Mouse (Mus musculus): Measurements from ENCODE around the gene Gm49383.
A peak's percentile ranks its signal among the peaks of the same experiment; 100 is the strongest.

The Gm49383 gene

DNA sequence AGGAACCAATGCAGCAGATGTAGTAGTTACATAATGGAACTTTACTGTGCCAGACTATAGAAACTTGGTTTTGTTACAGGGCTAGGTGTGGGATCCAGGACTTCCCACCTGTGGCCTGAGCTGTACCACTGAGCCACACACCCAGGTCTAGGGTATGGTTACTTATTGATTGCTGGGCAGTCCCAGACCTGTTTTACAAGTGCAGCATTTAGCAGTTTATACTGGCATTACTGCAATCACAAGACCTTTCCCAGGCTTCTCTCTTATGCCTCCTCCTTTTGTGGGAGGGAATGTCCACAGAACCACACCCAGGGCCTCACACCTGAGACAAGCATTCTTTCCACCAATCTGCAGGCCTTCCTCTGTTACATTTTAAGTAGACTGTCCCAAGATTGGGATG lies 2.1 kb upstream of the Gm49383 start:
- DNase-seq, result peak; percentile 51

DNA sequence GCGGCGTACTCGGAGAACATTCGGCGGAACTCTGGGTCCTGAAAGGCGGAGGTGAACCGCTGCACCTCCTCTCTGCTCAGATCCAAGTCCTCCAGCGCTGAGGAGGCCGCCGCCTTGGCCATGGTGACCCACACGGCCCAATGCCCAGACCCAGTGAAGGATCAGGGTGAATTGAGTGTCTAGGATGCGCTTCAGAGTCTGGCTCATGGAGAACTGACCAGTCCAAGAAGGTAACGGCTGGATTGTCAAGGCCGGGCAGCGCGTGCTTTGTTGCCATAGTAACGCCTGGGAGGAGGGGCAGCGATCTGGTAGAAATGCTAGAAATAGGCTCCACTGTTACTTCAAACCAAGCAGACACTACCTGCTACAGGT lies 1.2 kb upstream of the Gm49383 start, which contains the start of gene Dnaaf2:
Gene Dnaaf2, minus strand, starts transcription at position 266 of the 372 bp plus-strand sequence.
- DNase-seq, result peak; percentile 96

DNA sequence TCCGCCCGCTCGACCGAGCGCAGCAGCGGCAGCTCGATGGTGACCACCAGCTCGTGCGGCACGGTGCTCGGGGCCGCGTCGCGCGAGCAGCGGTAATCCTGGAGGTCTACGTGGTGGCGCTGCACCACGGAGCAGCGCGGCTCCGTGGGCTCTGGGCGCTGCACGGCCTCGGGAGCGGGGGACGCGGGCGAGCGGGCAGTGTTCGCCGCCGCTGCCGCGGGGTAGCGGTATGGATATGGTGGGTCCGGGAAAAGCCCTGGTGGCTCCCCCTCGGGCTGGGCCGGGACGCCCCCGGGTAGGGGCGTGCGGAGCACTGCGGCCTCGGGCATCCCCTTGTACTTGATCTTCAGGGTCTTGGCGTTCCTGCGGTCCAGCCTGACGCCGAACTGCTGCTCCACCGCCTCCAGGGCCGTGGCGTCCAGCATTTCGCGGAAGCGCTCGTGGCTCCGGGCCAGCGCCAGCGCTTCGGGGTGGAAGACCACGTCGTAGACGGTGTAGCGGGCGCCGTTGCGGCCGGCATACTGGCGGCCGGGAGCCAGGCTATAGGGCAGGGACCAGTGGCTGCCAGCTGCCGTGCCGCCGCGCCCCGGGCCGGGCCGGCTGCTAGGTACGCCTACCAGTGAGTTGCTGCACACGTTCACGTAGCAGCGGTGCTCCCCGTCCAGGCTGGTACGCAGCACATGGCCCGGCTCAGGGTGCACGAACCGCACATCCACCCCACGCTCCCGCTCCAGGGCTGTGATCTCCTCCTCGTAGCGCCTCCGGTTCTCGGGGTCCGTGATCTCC lies 667 bp upstream of the Gm49383 start:
- peak; percentile 93 for DNase-seq

DNA sequence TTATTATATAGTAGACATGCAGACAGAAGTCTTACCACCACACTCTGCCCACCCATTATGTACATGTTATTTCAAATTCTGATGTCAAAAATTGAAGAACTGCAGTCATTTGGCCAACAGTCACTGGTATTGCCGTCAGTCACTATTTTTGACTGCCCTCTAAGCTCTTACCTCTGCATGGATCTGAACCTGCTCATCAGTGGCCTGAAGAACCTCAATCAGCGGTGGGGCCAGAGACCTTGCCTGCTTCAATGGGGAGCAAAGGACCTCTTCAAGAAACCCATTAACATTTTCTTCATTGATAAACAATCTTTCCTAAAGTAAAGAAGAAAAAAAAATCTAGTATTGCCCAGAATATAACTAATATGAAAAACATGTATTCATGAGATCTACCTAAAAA lies 4.3 kb downstream of the Gm49383 start:
- DNase-seq, result peak; percentile 52

DNA sequence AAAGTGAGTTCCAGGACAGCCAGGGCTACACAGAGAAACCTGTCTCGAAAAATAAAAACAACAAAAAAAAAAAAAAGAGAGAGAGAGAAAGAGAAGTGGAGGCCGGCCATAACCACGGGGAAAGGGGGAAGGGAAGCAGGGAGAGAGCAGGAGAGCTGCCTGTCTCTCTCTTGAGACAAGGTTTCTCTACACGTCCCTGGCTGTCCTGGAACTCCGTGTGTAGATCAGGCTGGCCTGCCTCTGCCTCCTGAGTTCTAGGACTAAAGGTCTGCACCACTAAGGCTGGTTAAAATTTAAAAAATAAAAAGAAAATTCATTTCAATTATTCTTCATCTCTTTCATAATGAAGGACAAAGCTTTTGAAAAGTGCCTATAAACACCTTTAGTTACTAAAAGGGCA lies 5.5 kb downstream of the Gm49383 start:
- DNase-seq, result peak; percentile 73

DNA sequence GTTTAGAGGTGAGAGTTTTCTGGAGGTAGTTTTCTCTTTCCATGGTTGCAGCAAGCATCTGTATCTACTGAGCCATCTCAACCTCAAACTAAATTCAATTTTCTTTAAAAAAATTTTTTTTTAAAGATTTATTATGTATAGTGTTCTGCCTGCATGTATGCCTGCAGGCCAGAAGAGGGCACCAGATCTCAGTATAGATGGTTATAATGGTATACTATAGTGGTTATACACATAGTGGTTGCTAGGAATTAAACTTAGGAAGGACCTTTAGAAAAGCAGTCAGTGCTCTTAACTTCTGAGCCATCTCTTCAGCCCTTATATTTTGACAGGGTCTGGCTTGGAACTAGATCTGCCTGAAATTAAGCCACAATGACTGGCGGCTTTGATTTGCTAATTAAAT lies 6.4 kb downstream of the Gm49383 start:
- peak; percentile 52 for DNase-seq

DNA sequence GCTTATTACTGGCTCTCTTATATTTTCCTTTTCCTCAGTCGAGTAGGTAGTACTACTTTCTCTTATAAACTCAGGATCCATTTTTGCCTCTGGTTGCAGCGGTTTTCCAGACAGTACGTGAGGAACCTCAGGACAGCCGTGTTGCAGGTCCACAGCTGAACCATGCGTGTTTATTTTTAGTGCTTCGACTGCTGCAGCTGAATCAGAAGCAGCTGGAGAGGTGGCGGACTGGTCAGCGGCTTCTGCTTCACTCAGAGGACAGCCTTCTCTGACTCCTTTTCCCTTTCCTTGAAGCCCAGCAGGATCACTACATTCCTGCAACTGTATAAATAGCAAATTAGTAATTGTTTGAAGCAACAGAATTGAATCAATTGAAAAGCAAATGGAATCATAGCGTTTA lies 6.8 kb downstream of the Gm49383 start:
- peak; percentile 78 for DNase-seq

DNA sequence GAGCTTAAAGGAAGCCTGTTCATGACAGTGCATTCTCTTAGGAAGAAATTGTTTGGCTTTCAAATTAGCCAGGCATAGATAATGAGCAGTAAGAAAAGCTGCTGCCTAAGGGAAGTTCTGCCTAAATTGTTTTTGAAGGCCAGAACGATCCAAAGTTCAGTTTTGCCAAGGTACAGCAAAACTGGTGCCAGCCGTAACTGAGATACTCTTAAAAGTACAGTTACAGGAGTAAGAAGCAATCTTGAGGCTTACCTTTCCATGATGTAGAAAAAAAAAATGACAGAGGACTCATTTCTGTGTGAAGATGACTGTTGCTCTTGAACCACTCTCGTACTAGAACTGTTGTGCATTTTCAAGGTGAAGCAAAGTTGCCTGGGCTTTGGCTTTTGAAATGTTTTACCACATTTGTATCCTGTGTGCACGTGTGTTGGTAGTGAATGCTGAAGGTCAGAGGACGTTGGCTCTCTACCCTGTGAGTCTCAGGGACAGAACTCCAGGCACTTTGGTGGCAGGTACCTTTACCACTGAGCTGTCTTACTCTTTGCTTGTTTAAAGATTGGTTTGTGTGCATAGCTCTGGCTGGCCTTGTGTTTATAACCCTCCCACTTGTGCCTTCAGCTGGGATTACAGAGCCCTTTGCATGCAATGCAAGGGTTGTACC lies 10.0 kb downstream of the Gm49383 start:
- DNase-seq, result no peak

DNA sequence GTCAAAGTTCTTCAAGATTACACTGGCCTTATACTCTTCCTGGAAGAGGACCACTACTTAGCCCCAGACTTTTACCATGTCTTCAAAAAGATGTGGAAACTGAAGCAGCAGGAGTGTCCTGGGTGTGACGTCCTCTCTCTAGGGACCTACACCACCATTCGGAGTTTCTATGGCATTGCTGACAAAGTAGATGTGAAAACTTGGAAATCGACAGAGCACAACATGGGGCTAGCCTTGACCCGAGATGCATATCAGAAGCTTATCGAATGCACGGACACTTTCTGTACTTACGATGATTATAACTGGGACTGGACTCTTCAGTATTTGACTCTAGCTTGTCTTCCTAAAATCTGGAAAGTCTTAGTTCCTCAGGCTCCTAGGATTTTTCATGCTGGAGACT lies 11.5 kb downstream of the Gm49383 start:
- DNase-seq, result peak; percentile 88

DNA sequence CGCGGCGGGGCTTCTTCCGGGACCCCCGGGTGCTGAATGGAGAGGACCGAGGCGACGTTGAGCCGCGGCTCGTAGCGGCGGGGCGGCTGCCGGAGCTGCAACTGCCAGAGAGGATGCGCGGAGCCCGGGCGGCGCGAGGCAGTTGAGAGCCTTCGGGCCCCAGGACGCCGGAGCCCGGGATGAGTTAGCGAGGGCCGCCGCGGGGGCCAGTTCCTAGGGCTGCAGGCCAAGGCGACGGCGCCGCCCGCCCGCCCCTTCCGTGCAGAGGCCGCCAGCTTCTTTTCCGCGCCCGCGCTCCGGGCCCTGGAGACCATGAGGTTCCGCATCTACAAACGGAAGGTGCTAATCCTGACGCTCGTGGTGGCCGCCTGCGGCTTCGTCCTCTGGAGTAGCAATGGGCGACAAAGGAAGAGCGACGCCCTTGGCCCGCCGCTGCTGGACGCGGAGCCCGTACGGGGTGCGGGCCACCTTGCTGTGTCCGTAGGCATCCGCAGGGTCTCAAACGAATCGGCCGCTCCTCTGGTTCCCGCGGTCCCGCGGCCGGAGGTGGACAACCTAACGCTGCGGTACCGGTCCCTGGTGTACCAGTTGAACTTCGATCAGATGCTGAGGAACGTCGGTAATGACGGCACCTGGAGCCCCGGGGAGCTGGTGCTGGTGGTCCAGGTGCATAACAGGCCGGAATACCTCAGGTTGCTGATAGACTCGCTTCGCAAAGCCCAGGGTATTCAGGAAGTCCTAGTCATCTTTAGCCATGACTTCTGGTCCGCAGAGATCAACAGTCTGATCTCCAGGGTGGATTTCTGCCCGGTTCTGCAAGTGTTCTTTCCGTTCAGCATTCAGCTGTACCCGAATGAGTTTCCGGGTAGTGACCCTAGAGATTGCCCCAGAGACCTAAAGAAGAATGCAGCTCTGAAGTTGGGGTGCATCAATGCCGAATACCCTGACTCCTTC lies 12.3 kb downstream of the Gm49383 start:
- DNase-seq, result peak; percentile 97

DNA sequence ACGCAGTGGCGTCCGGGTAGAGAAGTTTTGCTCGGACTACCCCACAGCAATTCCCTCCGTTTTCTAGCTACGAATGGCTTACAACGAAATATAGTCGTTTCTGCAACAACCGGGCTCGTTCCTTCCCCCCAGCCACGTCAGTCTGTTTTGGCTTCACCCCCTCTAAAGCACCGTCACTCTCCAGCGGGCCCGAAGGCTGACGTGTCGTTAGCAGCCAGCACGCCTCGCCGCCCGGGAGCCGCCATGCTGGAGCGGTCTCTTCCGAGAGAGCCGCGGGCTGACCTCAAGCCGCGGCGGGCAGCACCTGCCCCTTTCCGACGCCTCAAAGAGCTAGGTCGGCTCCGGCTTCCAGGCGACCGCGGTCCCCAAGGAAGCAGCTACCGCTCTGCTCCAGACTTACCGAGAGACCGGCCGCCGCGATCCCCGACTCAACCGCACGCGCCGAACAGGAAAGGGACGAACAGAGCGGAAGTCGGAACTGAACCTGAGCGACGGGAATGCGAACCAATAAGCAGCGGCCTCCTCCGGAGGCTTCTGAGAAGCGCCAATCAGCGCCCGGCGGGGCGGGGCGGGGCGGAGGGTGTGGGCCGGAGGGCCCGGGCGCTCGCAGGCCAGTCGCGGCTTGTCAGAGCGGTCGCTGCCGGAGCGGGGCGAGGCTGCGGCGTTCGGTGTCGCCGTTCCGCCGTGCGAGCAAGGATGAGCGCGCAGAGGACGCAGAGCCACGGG lies 13.2 kb downstream of the Gm49383 start, which contains the start of the genes Rpl36al and Mgat2:
Gene Rpl36al, minus strand, starts transcription at position 501 of the 726 bp plus-strand sequence.
Gene Mgat2, plus strand, starts transcription at position 575 of the 726 bp plus-strand sequence.
- peak; percentile 100 for DNase-seq

DNA sequence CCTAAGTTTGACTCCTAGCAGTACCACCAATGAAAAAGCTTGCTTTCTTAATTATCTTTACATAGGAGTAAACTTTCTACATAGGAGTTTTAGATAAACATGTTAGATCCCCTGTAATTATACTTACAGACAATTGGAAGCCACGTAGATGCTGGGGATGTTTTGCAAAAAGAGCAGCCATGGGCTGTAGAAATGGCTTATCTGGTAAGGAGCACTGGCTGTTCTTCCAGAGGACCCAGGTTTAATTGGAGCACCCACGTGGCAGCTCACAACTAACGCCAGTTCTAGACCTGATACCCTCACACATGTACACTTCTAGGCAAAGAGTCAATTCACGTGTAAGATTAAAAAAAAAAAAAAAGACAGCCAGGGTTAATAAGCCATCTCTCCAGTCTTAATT lies 15.1 kb downstream of the Gm49383 start:
- DNase-seq, result peak; percentile 82

DNA sequence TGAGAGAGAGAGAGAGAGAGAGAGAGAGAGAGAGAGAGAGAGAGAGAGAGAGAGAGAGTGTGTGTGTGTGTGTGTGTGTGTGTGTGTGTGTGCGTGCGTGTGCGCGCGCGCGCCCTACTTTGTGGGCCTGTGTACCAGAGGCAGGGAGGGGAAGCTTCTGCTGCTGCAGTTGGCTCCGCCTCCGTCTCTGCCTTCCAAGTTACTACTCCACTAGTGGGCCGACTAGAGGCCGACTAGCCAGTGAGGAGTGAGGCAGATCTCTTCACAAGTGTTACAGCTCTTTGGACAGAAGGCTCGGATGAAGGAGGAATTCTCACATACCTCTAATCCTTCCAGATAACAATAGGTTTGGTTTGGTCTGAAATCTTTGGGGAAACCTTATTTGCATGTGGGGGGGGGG lies 17.5 kb downstream of the Gm49383 start:
- no peak for DNase-seq

DNA sequence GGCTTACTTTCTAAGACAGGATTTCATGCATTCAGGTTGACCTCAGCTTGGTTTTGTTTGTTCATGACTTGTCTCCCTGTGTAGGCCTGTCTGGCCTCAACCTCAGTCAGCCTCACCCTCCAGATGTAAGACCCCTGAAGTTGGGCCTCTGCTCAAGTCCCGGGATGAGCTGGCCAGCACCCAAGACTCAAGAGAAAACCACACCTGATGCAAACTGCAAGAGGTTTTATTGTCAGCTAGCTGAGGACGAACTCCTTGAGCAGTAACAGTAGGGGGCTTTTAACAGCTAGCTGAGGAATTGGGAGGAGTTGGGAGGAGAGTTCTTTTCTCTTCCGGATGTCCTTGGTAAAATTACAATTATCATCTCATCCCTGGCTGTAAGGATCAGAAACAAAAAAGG lies 19.4 kb downstream of the Gm49383 start:
- peak; percentile 81 for DNase-seq

DNA sequence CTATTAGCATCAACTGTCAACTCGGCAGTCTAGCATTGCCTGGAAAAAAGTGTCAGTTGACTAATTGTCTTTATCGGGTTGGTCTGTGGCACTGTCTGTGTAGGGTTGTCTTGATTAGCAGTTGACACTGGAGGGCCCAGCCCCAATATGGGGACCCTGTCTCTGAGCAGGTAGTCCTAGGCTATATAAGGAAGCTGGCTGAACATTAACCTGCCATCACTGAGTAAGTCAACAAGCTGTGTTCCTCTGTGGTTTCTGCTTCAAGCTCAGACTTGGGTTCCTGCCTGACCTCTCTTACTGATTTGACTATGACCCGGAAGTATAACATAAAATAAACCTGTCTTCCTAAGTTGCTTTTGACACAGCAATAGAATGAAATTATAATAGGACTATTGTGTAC lies 20.9 kb downstream of the Gm49383 start:
- no peak for DNase-seq

DNA sequence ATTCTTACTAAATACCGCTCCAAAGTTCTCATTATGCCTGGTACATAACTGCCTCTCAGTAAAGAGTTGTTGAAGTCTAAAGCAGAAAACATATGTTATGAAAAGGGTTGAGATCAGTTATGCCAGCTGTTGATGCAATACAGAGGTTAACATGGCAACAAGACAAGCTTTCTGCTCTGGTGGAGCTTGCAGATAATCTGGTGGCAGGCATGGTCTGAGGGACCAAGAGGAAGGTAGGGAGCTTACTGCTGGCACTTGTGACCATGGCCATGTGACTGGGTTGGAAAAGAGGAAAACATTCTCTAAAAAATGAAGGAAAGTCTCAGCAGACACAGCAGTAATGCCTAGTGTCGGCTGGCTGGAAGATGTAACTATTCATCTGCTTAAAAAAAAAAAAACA lies 25.6 kb downstream of the Gm49383 start:
- DNase-seq, result no peak

DNA sequence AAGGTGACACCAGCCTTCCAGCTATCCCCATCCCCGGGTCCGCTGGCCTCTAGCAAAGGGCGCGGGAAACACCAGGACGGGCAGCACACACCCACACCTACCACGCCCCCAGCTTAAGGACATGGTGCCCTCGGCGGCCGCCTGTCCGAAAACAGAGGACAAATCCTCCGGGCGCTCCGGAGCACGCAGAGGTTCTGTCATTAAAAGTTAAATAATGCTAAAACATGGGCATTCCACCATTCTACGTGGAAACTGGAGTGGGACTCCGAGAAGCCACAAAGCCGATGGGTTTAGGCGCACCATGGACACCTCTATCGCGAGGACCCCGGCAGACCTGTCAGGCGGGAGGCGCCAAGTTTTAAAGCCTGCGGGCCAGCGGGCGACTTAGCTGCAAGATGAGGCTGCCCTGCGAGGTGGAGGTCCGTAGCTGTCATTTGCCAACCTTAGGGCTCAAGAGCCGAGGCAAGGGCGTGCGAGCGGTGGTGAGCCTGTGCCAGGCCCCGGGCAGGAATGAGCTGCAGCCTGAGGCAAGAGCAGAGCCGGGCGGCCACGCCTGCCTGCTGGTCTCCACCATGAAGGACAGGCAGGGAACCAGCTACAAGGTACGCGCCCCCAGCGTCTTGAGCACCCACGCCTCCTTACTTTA lies 28.3 kb downstream of the Gm49383 start, which contains the start of gene Lrr1:
Gene Lrr1, plus strand, starts transcription at position 354 of the 646 bp plus-strand sequence.
- DNase-seq, result peak; percentile 99

DNA sequence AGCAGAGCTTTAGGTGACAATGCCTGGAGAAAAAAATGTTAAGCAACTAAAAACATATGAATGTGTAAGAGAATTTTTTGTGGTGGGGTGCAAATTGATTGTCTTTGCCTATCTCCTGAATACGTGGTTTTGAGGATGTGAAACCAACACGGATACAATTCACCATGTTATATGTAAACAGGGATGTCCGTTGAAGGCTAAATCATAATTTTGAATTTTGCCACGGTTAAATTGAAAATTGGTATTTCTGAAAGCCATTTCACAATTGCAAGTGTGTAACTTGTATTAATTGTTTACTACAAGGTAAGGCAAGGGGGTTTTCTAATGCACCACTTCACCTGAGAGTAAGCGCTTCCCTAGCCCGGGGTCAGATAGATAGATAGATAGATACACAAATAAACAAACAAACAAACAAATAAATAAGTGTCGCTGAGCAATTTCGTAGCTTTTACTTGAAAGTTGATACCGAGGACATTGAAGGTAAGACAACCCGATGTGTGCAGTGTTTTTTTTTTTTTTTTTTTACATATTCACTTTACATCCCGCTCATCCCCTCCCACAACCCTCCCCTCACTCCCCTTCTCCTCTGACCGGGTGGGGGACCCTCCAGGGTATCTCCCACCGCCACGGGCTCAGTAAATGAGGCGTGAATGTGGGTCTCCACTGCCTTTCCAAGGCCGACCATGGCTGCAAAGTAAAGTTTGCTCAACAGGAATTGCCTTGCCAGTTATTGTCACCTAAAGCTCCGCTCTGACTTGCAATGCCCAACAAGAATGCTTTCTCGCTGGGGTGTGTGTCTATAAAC lies 29.0 kb downstream of the Gm49383 start:
- DNase-seq, result peak; percentile 5

DNA sequence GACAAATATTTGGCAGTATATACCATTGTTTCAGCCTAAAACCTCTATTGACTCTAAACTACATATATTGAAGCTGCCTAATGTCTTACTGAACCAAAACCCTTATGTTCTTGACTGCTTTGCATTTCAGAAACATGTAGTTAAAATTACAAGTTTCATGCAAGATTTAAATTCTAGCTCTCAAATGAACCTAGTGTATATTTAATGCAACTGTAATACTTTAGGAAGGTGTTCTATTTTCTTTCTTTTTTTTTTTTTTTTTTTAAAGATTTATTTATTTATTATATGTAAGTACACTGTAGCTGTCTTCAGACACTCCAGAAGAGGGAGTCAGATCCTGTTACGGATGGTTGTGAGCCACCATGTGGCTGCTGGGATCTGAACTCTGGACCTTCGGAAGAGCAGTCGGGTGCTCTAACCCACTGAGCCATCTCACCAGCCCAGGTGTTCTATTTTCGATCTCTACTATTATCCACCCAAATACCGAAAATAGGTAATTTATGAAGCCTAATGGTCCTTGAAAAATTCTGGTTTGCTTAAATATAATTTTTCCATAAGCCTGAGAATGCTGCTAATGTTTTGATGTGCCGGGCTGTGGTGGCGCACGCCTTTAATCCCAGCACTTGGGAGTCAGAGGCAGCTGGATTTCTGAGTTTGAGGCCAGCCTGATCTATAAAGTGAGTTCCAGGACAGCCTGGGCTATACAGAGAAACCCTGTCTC lies 29.9 kb downstream of the Gm49383 start:
- DNase-seq, result peak; percentile 53

DNA sequence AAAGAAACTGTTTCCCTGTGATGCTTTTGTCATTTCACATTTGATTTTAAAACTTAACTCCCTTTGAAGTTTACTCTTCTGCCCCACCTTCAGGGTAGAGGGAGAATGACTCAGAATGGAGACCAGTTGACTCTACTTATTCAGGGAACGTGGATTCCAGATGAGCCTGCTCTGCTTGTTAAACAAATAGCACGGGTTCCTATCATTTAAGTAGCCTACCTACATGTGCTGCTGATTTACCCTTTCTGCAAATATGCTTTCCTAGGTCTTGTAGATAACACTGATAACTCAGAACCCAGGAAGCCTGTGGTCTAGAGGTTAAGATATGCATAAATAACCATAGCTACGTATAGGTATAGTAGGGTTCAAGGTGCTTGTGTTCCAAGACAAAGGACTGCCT lies 32.0 kb downstream of the Gm49383 start:
- DNase-seq, result no peak
